Mouse (Mus musculus) heart, adult 8-10 months (tissue): ENCODE results near the gene Cyfip1. TPM values are rescaled to one million over a fixed set of nuclear protein-coding genes. Genes with fewer than 3 reads are reported as not detected.
A peak's percentile ranks its signal among the peaks of the same experiment; 100 is the strongest.

ENCODE experiments used
- DNase-seq: peaks from one replicate; pipeline ENCODE4 v3.0.0; 2022; ENCODE audit warnings: low spot score
- total RNA-seq, 4 experiments: library from RNA; stranded (reverse); gene quantifications; 2 replicates each; pipeline ENCODE4 v1.2.4; 2022

Gene Cyfip1
- total RNA-seq, 4 experiments from 2014 or later, result 32.5 to 36.0 (median 34.7) TPM

- no peak for DNase-seq
Observed at GRCm38 (mm10) chr7:55938341-55938740, 96.8 kb downstream of the Cyfip1 start.

- no peak for DNase-seq
Observed at GRCm38 (mm10) chr7:55956054-55956453, 114.5 kb downstream of the Cyfip1 start.

- DNase-seq, result no peak
Observed at GRCm38 (mm10) chr7:55957178-55957577, 115.6 kb downstream of the Cyfip1 start.

- no peak for DNase-seq
Observed at GRCm38 (mm10) chr7:55957916-55958315, 116.4 kb downstream of the Cyfip1 start.

- DNase-seq, result no peak
Observed at GRCm38 (mm10) chr7:55959801-55960200, 118.3 kb downstream of the Cyfip1 start.

GRCm38 (mm10) chr7:55960506-55960905 lies 119.0 kb downstream of the Cyfip1 start:
- no peak for DNase-seq

GRCm38 (mm10) chr7:55962004-55962908 lies 120.7 kb downstream of the Cyfip1 start, which contains the start of gene Nipa2:
TSS of gene Nipa2 (minus strand) at chr7:55962476.
- DNase-seq, result peak; percentile 88

GRCm38 (mm10) chr7:55966866-55967460 lies 125.4 kb downstream of the Cyfip1 start:
- no peak for DNase-seq

GRCm38 (mm10) chr7:55968258-55968901 lies 126.8 kb downstream of the Cyfip1 start:
- peak; percentile 23 for DNase-seq

- DNase-seq, result no peak
Observed at GRCm38 (mm10) chr7:55969415-55969814, 127.9 kb downstream of the Cyfip1 start.

GRCm38 (mm10) chr7:55974429-55974828 lies 132.9 kb downstream of the Cyfip1 start:
- no peak for DNase-seq

- DNase-seq, result no peak
Observed at GRCm38 (mm10) chr7:55981511-55981910, 140.0 kb downstream of the Cyfip1 start.

Other genes starting within 250 kb of the Cyfip1 start
- gene Siglech, start 73.6 kb upstream of the Cyfip1 start, total RNA-seq, result under 1 TPM in 3 of 4 experiments, not detected in 1; 0.29 to 0.63 (median 0.46) TPM
- gene Tubgcp5, start 47.6 kb upstream of the Cyfip1 start, total RNA-seq, result 10 to 100 TPM in 2 of 4 experiments, 1 to 10 TPM in 2; 8.5 to 12.8 (median 10.5) TPM
- 10 to 100 TPM; 31.8 to 36.3 (median 33.3) TPM for gene Nipa2, start 120.7 kb downstream of the Cyfip1 start, total RNA-seq
- 1 to 10 TPM; 7.4 to 9.0 (median 7.8) TPM for gene Nipa1, start 178.2 kb downstream of the Cyfip1 start, total RNA-seq
- 10 to 100 TPM; 41.9 to 48.4 (median 45.2) TPM for gene Herc2, start 208.5 kb downstream of the Cyfip1 start, total RNA-seq